Mouse (Mus musculus): ENCODE results near the gene Spats1. TPM values are rescaled to one million over a fixed set of nuclear protein-coding genes. Genes with fewer than 3 reads are reported as not detected.

The Spats1 gene
- polyA plus RNA-seq, 1 experiment from 2014 or later: 0.86 TPM

DNA sequence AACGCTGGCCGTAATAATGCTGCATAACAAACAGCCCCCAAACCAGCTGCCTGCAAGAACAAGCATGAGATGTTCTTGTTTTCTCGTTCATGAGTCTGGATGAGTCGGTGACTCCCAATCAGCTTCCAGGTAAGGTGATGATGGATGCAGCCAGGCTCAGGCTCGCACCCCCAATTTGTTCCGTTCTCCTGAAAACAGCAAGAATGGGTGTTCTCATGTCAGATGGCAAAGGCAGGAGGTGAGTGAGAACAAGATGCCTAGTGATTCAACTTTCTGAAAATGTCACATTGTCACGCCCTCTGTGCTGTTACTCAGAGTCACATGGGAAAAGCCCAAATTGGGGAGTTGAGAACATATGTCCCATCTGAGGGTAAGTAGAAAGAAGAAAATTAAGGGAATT is 10.4 kb upstream of the Spats1 start:
- no peak for ATAC-seq (replicated peaks; ENCODE audit: insufficient number of reproducible peaks, low FRiP score, low TSS enrichment)
- no peak overlapping the region for H3K9ac ChIP-seq (ENCODE audit: low read depth, low read length)
- H3K27me3 ChIP-seq (ENCODE audit: control insufficient read depth, insufficient read depth, low read length): no peaks in the 10 kb centered on the region; the same call in 1 of the 2 replicates
- no peak overlapping the region for H3K4me2 ChIP-seq
- no peak overlapping the region for H3K27ac ChIP-seq (ENCODE audit: low read depth, low read length)
- no peak overlapping the region for H3K4me3 ChIP-seq (ENCODE audit: low read depth, low read length)
- H3K9me3 ChIP-seq (replicated peaks; ENCODE audit: control insufficient read depth, low read length): no peaks in the 10 kb centered on the region
- H3K36me3 ChIP-seq (ENCODE audit: control insufficient read depth, insufficient read depth, low read length): no peaks in the 10 kb centered on the region
- H3K4me1 ChIP-seq (ENCODE audit: control insufficient read depth, insufficient read depth, low read length): no peaks in the 10 kb centered on the region
- WGBS (ENCODE audit: insufficient replicate concordance): 81% methylated on average over 7 of the region's 7 CpGs

DNA sequence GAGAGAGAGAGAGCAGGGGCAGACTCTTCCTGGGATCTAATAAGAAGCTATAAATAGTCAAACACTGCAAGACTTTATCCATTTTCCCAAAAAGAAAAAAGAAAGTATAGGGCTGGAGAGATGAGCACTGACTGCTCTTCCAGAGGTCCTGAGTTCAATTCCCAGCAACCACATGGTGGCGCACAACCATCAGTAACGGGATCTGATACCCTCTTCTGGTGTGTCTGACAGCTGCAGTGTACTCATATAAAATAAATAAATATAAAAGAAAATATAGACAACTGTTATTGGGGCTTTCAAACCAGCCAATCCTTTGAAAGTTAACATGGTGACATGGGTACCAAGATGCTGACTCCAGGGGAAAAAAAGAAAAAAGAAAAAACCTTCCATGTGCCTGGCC is 5.2 kb upstream of the Spats1 start:
- no peak for ATAC-seq (replicated peaks; ENCODE audit: insufficient number of reproducible peaks, low FRiP score, low TSS enrichment)
- peaks cover 15% of the 10 kb centered on the region for H3K27me3 ChIP-seq (ENCODE audit: control insufficient read depth, insufficient read depth, low read length)

DNA sequence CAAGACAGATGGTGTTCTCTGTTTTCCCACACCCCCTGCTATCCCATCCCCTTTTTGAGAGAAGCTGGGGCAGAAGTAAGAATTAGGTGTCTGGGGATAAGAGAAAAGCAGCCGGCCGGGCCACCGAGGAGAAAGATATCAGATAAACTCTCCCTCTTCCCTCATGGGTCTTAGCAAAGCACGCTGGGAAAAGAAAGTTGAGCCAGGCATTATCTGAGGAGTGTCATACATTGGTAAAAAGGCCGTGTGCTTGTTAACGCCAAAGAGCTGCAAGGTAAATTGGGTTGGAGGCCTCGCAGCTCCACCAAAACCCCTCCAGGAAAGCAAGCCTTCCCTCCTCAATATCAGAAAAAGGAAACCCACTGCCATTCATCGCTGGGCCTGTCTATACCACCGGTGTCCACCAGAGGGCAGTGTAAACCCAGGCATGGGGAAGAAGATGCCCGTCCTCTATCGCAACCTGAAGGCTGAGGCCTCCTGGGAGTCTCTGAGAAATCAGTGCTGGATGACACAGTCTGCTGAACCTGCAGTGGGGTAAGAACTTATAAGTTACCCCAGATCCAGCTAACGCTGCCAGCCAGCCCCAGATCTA is 3.1 kb upstream of the Spats1 start:
- Histone ChIP-seq H3K4me3 (ENCODE audit: low read depth, low read length) (no peak overlapping the region), H3K4me2 (no peak overlapping the region), H3K36me3 (ENCODE audit: control insufficient read depth, insufficient read depth, low read length) (no peaks in the 10 kb centered on the region), H3K4me1 (ENCODE audit: control insufficient read depth, insufficient read depth, low read length) (peaks cover 8% of the 10 kb centered on the region; the same call in 1 of the 2 replicates), H3K27me3 (ENCODE audit: control insufficient read depth, insufficient read depth, low read length) (peaks cover 31% of the 10 kb centered on the region), H3K9me3 (replicated peaks; ENCODE audit: control insufficient read depth, low read length) (no peaks in the 10 kb centered on the region), H3K27ac (ENCODE audit: low read depth, low read length) (no peak overlapping the region), H3K9ac (ENCODE audit: low read depth, low read length) (no peak overlapping the region)
- 6% methylated on average over 12 of the region's 12 CpGs for WGBS (ENCODE audit: insufficient replicate concordance)
- no peak for ATAC-seq (replicated peaks; ENCODE audit: insufficient number of reproducible peaks, low FRiP score, low TSS enrichment)

More for the DNA sequence above, 5.2 kb upstream of the Spats1 start:
- Histone ChIP-seq H3K4me3 (ENCODE audit: low read depth, low read length) (no peak overlapping the region), H3K9ac (ENCODE audit: low read depth, low read length) (no peak overlapping the region), H3K36me3 (ENCODE audit: control insufficient read depth, insufficient read depth, low read length) (no peaks in the 10 kb centered on the region), H3K27ac (ENCODE audit: low read depth, low read length) (no peak overlapping the region), H3K9me3 (replicated peaks; ENCODE audit: control insufficient read depth, low read length) (no peaks in the 10 kb centered on the region), H3K4me1 (ENCODE audit: control insufficient read depth, insufficient read depth, low read length) (0 out of 2 replicates have a peak, but pooled peaks cover 2% of the 10 kb centered on the region), H3K4me2 (no peak overlapping the region)
- WGBS (ENCODE audit: insufficient replicate concordance): 25% methylated on average over 2 of the region's 2 CpGs

GRCm38 (mm10) chr17:45474146-45474545 is 1.1 kb downstream of the Spats1 start:
- H3K4me3 ChIP-seq (ENCODE audit: low read depth, low read length): no peak overlapping the region; the same call in 1 of the 2 replicates
- peak overlapping the region; percentile 62 for H3K4me2 ChIP-seq
- WGBS (ENCODE audit: insufficient replicate concordance): 67% methylated on average over 8 of the region's 8 CpGs
- H3K27me3 ChIP-seq (ENCODE audit: control insufficient read depth, insufficient read depth, low read length): peaks cover 37% of the 10 kb centered on the region
- H3K9me3 ChIP-seq (replicated peaks; ENCODE audit: control insufficient read depth, low read length): no peaks in the 10 kb centered on the region
- H3K4me1 ChIP-seq (ENCODE audit: control insufficient read depth, insufficient read depth, low read length): peaks cover 8% of the 10 kb centered on the region; the same call in 1 of the 2 replicates
- no peak for ATAC-seq (replicated peaks; ENCODE audit: insufficient number of reproducible peaks, low FRiP score, low TSS enrichment)
- no peak overlapping the region for H3K9ac ChIP-seq (ENCODE audit: low read depth, low read length)
- no peaks in the 10 kb centered on the region for H3K36me3 ChIP-seq (ENCODE audit: control insufficient read depth, insufficient read depth, low read length)
- H3K27ac ChIP-seq (ENCODE audit: low read depth, low read length): no peak overlapping the region

DNA sequence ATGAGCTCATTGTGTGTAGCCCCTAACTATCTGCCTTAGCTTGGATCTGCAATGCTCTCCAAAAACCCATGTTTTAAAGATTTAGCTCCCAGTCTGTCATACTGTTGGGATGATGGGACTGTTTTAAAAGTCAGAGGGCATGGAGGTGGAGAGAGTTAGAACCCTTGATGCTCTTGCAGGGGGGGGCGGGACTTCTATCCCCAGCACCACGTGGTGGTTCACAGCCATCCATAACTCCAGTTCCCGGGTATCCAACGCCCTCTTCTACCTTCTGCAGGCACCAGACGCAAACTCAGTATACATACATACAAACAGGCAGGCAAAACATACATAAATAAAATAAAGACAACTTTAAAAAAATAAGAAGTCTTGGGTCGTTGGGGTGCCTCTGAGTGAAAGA is 1.5 kb downstream of the Spats1 start:
- H3K4me1 ChIP-seq (ENCODE audit: control insufficient read depth, insufficient read depth, low read length): peaks cover 8% of the 10 kb centered on the region; the same call in 1 of the 2 replicates
- WGBS (ENCODE audit: insufficient replicate concordance): 71% methylated on average over 6 of the region's 6 CpGs
- ATAC-seq (replicated peaks; ENCODE audit: insufficient number of reproducible peaks, low FRiP score, low TSS enrichment): no peak

GRCm38 (mm10) chr17:45470726-45471125 is 4.5 kb downstream of the Spats1 start:
- no peaks in the 10 kb centered on the region for H3K36me3 ChIP-seq (ENCODE audit: control insufficient read depth, insufficient read depth, low read length)
- H3K27ac ChIP-seq (ENCODE audit: low read depth, low read length): no peak overlapping the region
- 75% methylated on average over 7 of the region's 7 CpGs for WGBS (ENCODE audit: insufficient replicate concordance)
- ATAC-seq (replicated peaks; ENCODE audit: insufficient number of reproducible peaks, low FRiP score, low TSS enrichment): no peak
- no peak overlapping the region for H3K4me3 ChIP-seq (ENCODE audit: low read depth, low read length)
- H3K27me3 ChIP-seq (ENCODE audit: control insufficient read depth, insufficient read depth, low read length): peaks cover 23% of the 10 kb centered on the region
- H3K9me3 ChIP-seq (replicated peaks; ENCODE audit: control insufficient read depth, low read length): peaks cover 2% of the 10 kb centered on the region; the same call in 1 of the 2 replicates
- peaks cover 6% of the 10 kb centered on the region; the same call in 1 of the 2 replicates for H3K4me1 ChIP-seq (ENCODE audit: control insufficient read depth, insufficient read depth, low read length)
- H3K9ac ChIP-seq (ENCODE audit: low read depth, low read length): no peak overlapping the region
- H3K4me2 ChIP-seq: no peak overlapping the region

More for the DNA sequence above, 1.5 kb downstream of the Spats1 start:
- H3K9ac ChIP-seq (ENCODE audit: low read depth, low read length): no peak overlapping the region
- H3K36me3 ChIP-seq (ENCODE audit: control insufficient read depth, insufficient read depth, low read length): no peaks in the 10 kb centered on the region
- no peaks in the 10 kb centered on the region for H3K9me3 ChIP-seq (replicated peaks; ENCODE audit: control insufficient read depth, low read length)
- no peak overlapping the region for H3K4me2 ChIP-seq
- H3K4me3 ChIP-seq (ENCODE audit: low read depth, low read length): no peak overlapping the region
- peaks cover 37% of the 10 kb centered on the region for H3K27me3 ChIP-seq (ENCODE audit: control insufficient read depth, insufficient read depth, low read length)
- H3K27ac ChIP-seq (ENCODE audit: low read depth, low read length): no peak overlapping the region

DNA sequence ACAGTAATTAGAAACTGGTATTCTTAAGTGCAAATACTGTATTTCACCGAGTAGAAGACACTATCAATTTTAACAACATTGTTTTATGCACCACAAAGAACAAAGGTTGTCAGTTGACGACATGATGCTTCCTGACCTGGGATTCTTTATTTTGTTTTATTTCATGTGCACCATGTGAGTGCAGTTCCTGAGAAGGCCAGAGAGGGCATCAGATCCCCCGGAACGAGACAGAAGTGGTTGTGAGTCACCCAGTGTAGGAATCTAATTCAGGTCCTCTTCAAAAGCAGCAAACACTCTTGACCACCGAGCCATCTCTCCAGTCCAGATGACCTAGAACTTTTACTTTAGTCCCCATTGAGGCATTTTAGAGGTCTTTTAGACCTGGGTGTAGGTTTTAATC is 6.9 kb downstream of the Spats1 start:
- no peak overlapping the region for H3K4me3 ChIP-seq (ENCODE audit: low read depth, low read length)
- H3K9ac ChIP-seq (ENCODE audit: low read depth, low read length): no peak overlapping the region
- H3K4me1 ChIP-seq (ENCODE audit: control insufficient read depth, insufficient read depth, low read length): no peaks in the 10 kb centered on the region
- H3K36me3 ChIP-seq (ENCODE audit: control insufficient read depth, insufficient read depth, low read length): no peaks in the 10 kb centered on the region
- peaks cover 5% of the 10 kb centered on the region; the same call in 1 of the 2 replicates for H3K27me3 ChIP-seq (ENCODE audit: control insufficient read depth, insufficient read depth, low read length)
- no peak overlapping the region for H3K4me2 ChIP-seq
- ATAC-seq (replicated peaks; ENCODE audit: insufficient number of reproducible peaks, low FRiP score, low TSS enrichment): no peak
- H3K27ac ChIP-seq (ENCODE audit: low read depth, low read length): no peak overlapping the region
- peaks cover 2% of the 10 kb centered on the region; the same call in 1 of the 2 replicates for H3K9me3 ChIP-seq (replicated peaks; ENCODE audit: control insufficient read depth, low read length)
- 73% methylated on average over 5 of the region's 5 CpGs for WGBS (ENCODE audit: insufficient replicate concordance)

DNA sequence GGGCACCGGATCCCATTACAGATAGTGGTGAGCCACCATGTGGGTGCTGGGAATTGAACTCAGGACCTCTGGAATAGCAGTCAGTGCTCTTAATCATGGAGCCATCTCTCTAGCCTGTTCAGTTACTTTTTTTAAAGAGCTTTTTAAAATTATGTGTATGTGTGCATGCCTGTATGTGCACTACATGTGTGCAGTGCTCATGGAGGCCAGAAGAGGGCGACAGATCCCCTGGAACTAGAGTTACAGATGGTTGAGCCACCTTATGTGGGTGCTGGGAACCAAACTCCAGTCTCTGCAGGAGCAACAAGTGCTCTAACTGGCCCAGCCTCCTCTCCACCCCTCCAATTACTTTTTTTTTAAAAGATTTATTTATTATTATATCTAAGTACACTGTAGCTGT is 8.5 kb downstream of the Spats1 start:
- 56% methylated on average over 2 of the region's 2 CpGs for WGBS (ENCODE audit: insufficient replicate concordance)
- H3K27ac ChIP-seq (ENCODE audit: low read depth, low read length): no peak overlapping the region

GRCm38 (mm10) chr17:45464255-45464654 is 11.0 kb downstream of the Spats1 start:
- H3K4me2 ChIP-seq: no peak overlapping the region
- H3K27me3 ChIP-seq (ENCODE audit: control insufficient read depth, insufficient read depth, low read length): no peaks in the 10 kb centered on the region
- no peaks in the 10 kb centered on the region for H3K36me3 ChIP-seq (ENCODE audit: control insufficient read depth, insufficient read depth, low read length)
- whole genome bisulfite sequencing (ENCODE audit: insufficient replicate concordance): 81% methylated on average over 9 of the region's 9 CpGs
- no peak overlapping the region for H3K27ac ChIP-seq (ENCODE audit: low read depth, low read length)
- no peaks in the 10 kb centered on the region for H3K4me1 ChIP-seq (ENCODE audit: control insufficient read depth, insufficient read depth, low read length)
- ATAC-seq (replicated peaks; ENCODE audit: insufficient number of reproducible peaks, low FRiP score, low TSS enrichment): no peak
- no peak overlapping the region for H3K9ac ChIP-seq (ENCODE audit: low read depth, low read length)
- H3K9me3 ChIP-seq (replicated peaks; ENCODE audit: control insufficient read depth, low read length): peaks cover 2% of the 10 kb centered on the region; the same call in 1 of the 2 replicates
- H3K4me3 ChIP-seq (ENCODE audit: low read depth, low read length): no peak overlapping the region

More for the DNA sequence above, 8.5 kb downstream of the Spats1 start:
- no peak overlapping the region for H3K4me3 ChIP-seq (ENCODE audit: low read depth, low read length)
- no peak for ATAC-seq (replicated peaks; ENCODE audit: insufficient number of reproducible peaks, low FRiP score, low TSS enrichment)
- H3K9ac ChIP-seq (ENCODE audit: low read depth, low read length): no peak overlapping the region
- H3K4me2 ChIP-seq: no peak overlapping the region
- no peaks in the 10 kb centered on the region for H3K4me1 ChIP-seq (ENCODE audit: control insufficient read depth, insufficient read depth, low read length)
- H3K36me3 ChIP-seq (ENCODE audit: control insufficient read depth, insufficient read depth, low read length): no peaks in the 10 kb centered on the region
- no peaks in the 10 kb centered on the region for H3K27me3 ChIP-seq (ENCODE audit: control insufficient read depth, insufficient read depth, low read length)
- H3K9me3 ChIP-seq (replicated peaks; ENCODE audit: control insufficient read depth, low read length): peaks cover 2% of the 10 kb centered on the region; the same call in 1 of the 2 replicates
